Mouse (Mus musculus) ES-Bruce4 (cell line): ENCODE data around the gene Ubqln4.

Experiments
- CTCF ChIP-seq: IDR thresholded peaks from one replicate; pipeline ENCODE4 v1.8.1; 2011; ENCODE audit warnings: low read depth, low read length
- EP300 ChIP-seq: IDR thresholded peaks from 2 replicates; pipeline ENCODE4 v1.6.1; 2011; ENCODE audit warnings: low read depth, low read length; ENCODE audit not compliant: insufficient read depth
- POLR2A ChIP-seq: IDR thresholded peaks from one replicate; pipeline ENCODE4 v1.8.1; 2011; ENCODE audit warnings: low read length; ENCODE audit not compliant: insufficient read depth

- no peak for TF ChIP-seq CTCF
- no peak for TF ChIP-seq POLR2A
- TF ChIP-seq EP300, result no peak
Observed at GRCm38 (mm10) chr3:88566536-88567061, 13.0 kb downstream of the Ubqln4 start.
